Mouse (Mus musculus): Measurements from ENCODE around the gene Gm17334. TPM values are rescaled to one million over a fixed set of nuclear protein-coding genes. Genes with fewer than 3 reads are reported as not detected.
A peak's percentile ranks its signal among the peaks of the same experiment; 100 is the strongest.

The Gm17334 gene
- polyA plus RNA-seq (2012; rRNA removed): 4.6 and 4.7 TPM in 2 replicates

GRCm38 (mm10) chr11:53773087-53773486, at the start of gene Gm17334:
Gm17334 (minus strand) TSS chr11:53773187.
- peak within 1 kb of the TSS; percentile 39 for H3K4me3 ChIP-seq (replicated peaks; ENCODE audit: extremely low read depth, low read depth, low read length)
- no peak for DNase-seq
- 71% methylated on average over 5 of the region's 5 CpGs for WGBS
- peaks cover 36% of the 10 kb centered on the region for H3K4me1 ChIP-seq (ENCODE audit: control insufficient read depth, insufficient read depth, low read length)
- TF ChIP-seq CTCF (IDR thresholded peaks at IDR 0.05; ENCODE audit: insufficient read depth, low read length): no peak
- TF ChIP-seq POLR2A (IDR thresholded peaks at IDR 0.05; ENCODE audit: borderline replicate concordance, extremely low read depth, low read depth, low read length): no peak

DNA sequence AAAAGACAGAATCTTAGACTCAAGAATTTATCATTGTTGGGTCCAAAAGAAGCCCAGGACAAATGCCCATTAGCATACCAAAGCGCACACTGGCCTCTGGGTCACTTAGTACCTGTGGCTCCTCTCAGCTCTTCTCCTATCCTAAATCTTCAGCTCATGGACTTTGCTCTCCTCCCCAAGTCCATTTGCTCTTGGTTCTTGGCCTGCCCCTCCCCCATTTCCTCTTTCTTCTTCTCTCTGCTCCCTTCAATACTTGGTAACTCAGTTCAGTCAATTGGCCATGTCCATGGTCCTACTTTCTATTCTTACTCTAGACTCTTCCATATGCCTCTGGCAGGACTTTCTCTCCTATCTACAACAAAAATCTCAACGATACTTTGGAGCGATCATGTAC, 49.0 kb upstream of the Gm17334 start:
- DNase-seq: no peak

GRCm38 (mm10) chr11:53821230-53821944, 48.4 kb upstream of the Gm17334 start:
- WGBS: 74% methylated on average over 11 of the region's 11 CpGs
- no peak for DNase-seq
- Histone ChIP-seq H3K4me1 (ENCODE audit: control insufficient read depth, insufficient read depth, low read length) (peaks cover 17% of the 10 kb centered on the region), H3K4me3 (replicated peaks; ENCODE audit: extremely low read depth, low read depth, low read length) (no peak overlapping the region)
- no peak for TF ChIP-seq POLR2A (IDR thresholded peaks at IDR 0.05; ENCODE audit: borderline replicate concordance, extremely low read depth, low read depth, low read length)
- no peak for TF ChIP-seq CTCF (IDR thresholded peaks at IDR 0.05; ENCODE audit: insufficient read depth, low read length)

More for the DNA sequence above, 49.0 kb upstream of the Gm17334 start:
- 88% methylated on average over 3 of the region's 3 CpGs for WGBS
- H3K4me1 ChIP-seq (ENCODE audit: control insufficient read depth, insufficient read depth, low read length): peaks cover 17% of the 10 kb centered on the region
- TF ChIP-seq CTCF (IDR thresholded peaks at IDR 0.05; ENCODE audit: insufficient read depth, low read length) (no peak), POLR2A (IDR thresholded peaks at IDR 0.05; ENCODE audit: borderline replicate concordance, extremely low read depth, low read depth, low read length) (no peak)
- H3K4me3 ChIP-seq (replicated peaks; ENCODE audit: extremely low read depth, low read depth, low read length): no peak overlapping the region

- H3K4me3 ChIP-seq (replicated peaks; ENCODE audit: extremely low read depth, low read depth, low read length): no peak overlapping the region
- WGBS: 87% methylated on average over 13 of the region's 13 CpGs
- no peak for TF ChIP-seq CTCF (IDR thresholded peaks at IDR 0.05; ENCODE audit: insufficient read depth, low read length)
- no peak for TF ChIP-seq POLR2A (IDR thresholded peaks at IDR 0.05; ENCODE audit: borderline replicate concordance, extremely low read depth, low read depth, low read length)
- peaks cover 17% of the 10 kb centered on the region for H3K4me1 ChIP-seq (ENCODE audit: control insufficient read depth, insufficient read depth, low read length)
- DNase-seq: no peak
These were observed 47.7 kb upstream of the Gm17334 start for GRCm38 (mm10) chr11:53820516-53821170.

- WGBS: 91% methylated on average over 6 of the region's 6 CpGs
- peaks cover 17% of the 10 kb centered on the region for H3K4me1 ChIP-seq (ENCODE audit: control insufficient read depth, insufficient read depth, low read length)
These were observed 46.5 kb upstream of the Gm17334 start for GRCm38 (mm10) chr11:53819511-53819910.

DNA sequence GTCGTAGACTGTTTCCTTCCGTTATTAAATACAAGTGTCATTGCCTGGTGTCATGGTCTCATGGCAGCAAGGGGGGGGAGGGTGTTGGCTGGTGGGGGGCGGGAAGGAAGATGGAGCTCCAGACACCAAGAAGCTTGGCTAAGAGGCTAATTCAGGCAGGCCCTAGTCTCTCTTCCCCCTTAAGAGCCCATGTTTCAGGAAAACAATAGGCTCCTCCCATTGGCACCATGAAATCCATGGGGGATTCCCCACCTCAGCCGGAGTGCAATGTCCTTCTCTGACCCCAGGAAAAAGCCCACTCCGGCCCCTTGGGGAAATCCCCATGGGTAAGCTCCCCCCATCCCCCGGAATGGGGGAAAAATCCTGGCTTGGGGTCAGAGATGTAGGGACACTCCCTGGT, 45.8 kb upstream of the Gm17334 start:
- DNase-seq: no peak
- 23% methylated on average over 6 of the region's 6 CpGs for WGBS
- TF ChIP-seq CTCF (IDR thresholded peaks at IDR 0.05; ENCODE audit: insufficient read depth, low read length) (no peak), POLR2A (IDR thresholded peaks at IDR 0.05; ENCODE audit: borderline replicate concordance, extremely low read depth, low read depth, low read length) (no peak)
- Histone ChIP-seq H3K4me1 (ENCODE audit: control insufficient read depth, insufficient read depth, low read length) (peaks cover 17% of the 10 kb centered on the region), H3K4me3 (replicated peaks; ENCODE audit: extremely low read depth, low read depth, low read length) (no peak overlapping the region)

More at GRCm38 (mm10) chr11:53819511-53819910, 46.5 kb upstream of the Gm17334 start:
- no peak for DNase-seq
- H3K4me3 ChIP-seq (replicated peaks; ENCODE audit: extremely low read depth, low read depth, low read length): no peak overlapping the region
- TF ChIP-seq POLR2A (IDR thresholded peaks at IDR 0.05; ENCODE audit: borderline replicate concordance, extremely low read depth, low read depth, low read length) (no peak), CTCF (IDR thresholded peaks at IDR 0.05; ENCODE audit: insufficient read depth, low read length) (no peak)

DNA sequence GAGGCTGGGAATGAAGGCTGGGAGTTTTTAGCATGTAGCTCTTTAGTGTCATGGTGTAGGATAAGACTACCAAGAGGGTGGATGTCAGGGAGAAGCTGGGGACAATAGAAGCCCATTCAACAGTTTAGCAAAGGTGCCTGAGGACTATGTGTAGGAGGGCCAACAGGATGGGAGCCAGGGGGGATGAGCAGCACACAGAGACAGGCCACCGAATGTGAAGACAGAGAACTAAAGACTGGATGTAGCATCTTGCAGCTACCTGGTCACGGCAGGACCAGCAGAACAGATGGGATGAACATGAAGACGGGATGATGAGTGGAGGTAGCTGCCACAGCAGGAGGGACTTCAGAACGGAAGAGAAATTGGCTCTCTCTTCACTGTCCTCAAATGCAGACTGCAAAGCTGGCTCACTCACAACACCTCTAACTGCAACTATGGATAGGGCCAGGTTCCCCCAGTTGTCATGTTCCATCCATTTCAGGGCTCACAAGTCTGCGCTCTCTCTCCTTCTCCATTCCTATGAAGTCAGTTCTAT, 43.9 kb upstream of the Gm17334 start:
- Histone ChIP-seq H3K4me1 (ENCODE audit: control insufficient read depth, insufficient read depth, low read length) (peaks cover 20% of the 10 kb centered on the region), H3K4me3 (replicated peaks; ENCODE audit: extremely low read depth, low read depth, low read length) (no peak overlapping the region)
- TF ChIP-seq POLR2A (IDR thresholded peaks at IDR 0.05; ENCODE audit: borderline replicate concordance, extremely low read depth, low read depth, low read length) (no peak), CTCF (IDR thresholded peaks at IDR 0.05; ENCODE audit: insufficient read depth, low read length) (no peak)
- WGBS: 94% methylated on average over 5 of the region's 5 CpGs
- no peak for DNase-seq

- TF ChIP-seq CTCF (IDR thresholded peaks at IDR 0.05; ENCODE audit: insufficient read depth, low read length): no peak
- no peak for TF ChIP-seq POLR2A (IDR thresholded peaks at IDR 0.05; ENCODE audit: borderline replicate concordance, extremely low read depth, low read depth, low read length)
- 27% methylated on average over 3 of the region's 3 CpGs for WGBS
- peaks cover 23% of the 10 kb centered on the region for H3K4me1 ChIP-seq (ENCODE audit: control insufficient read depth, insufficient read depth, low read length)
- H3K4me3 ChIP-seq (replicated peaks; ENCODE audit: extremely low read depth, low read depth, low read length): no peak overlapping the region
- DNase-seq: no peak
These were observed 41.8 kb upstream of the Gm17334 start for GRCm38 (mm10) chr11:53814810-53815209.

DNA sequence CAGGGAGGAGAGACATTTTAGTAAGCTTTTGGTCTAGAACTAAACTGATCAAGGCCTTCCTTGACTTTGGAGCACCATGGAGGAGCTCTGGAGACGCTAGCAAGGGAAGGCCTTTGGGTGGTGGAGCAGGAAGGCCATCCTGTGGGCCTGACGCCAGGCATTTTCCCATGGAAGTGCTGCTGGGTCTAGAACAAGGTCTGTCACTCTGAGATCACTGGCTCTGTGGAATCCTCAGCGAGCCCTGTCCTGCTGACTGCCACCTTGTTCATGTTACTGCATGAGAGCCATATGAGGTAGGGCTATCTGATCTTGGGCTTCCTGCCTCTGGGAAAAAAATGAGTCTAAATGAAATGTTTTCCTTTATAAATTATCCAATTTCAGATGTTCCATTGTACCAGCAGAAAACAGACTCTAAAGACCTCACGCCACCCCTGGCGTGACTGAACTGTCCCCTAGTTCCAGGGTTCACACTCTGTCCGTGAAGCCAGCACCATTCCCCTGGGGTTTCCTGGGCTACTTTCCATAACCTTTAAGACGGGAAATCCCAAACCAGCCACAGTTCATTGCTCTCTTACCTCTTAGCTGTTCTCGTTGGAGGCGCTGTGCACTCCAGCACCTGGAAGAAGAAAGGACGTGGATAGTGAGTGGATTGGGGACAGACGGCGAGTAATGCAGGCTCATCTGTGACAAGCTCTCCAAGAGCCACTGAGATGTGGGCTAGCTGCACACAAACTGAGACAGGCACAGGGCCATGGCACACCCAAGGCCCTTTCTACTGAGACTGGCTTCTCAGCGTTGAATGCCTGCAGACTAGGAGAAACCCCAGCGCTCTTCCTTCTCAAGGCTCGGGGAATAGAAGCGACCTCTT, 40.2 kb upstream of the Gm17334 start:
- TF ChIP-seq CTCF (IDR thresholded peaks at IDR 0.05; ENCODE audit: insufficient read depth, low read length) (no peak), POLR2A (IDR thresholded peaks at IDR 0.05; ENCODE audit: borderline replicate concordance, extremely low read depth, low read depth, low read length) (no peak)
- no peak for DNase-seq
- Histone ChIP-seq H3K4me3 (replicated peaks; ENCODE audit: extremely low read depth, low read depth, low read length) (no peak overlapping the region), H3K4me1 (ENCODE audit: control insufficient read depth, insufficient read depth, low read length) (peaks cover 17% of the 10 kb centered on the region)
- 78% methylated on average over 16 of the region's 16 CpGs for WGBS

All from lung, adult 2 months (tissue).